Mouse (Mus musculus) liver, adult 2 months (tissue): ENCODE data around the gene Lamb2.

Experiments used
- CTCF ChIP-seq: fragments of 200-500 bp; IDR thresholded peaks from 2 replicates; pipeline ENCODE4 v1.5.1; 2011; ENCODE audit warnings: low read depth, low read length, control low read depth
- POLR2A ChIP-seq: fragments of 200-500 bp; IDR thresholded peaks from 2 replicates; pipeline ENCODE4 v1.6.1; 2011; ENCODE audit warnings: low read length, control low read depth; ENCODE audit not compliant: insufficient read depth; ENCODE audit errors: extremely low read depth

GRCm38 (mm10) chr9:108474528-108474927 is 5.0 kb upstream of the Lamb2 start:
- TF ChIP-seq POLR2A = no peak
- no peak for TF ChIP-seq CTCF
